Mouse (Mus musculus): ENCODE data around the gene Gars. TPM values are rescaled to one million over a fixed set of nuclear protein-coding genes. Genes with fewer than 3 reads are reported as not detected.

The Gars gene
- polyA plus RNA-seq, 1 experiment from 2014 or later = 220 TPM

GRCm38 (mm10) chr6:55081379-55081778 is 43.6 kb downstream of the Gars start:
- no peak overlapping the region for H3K4me3 ChIP-seq
- no peaks in the 10 kb centered on the region for H3K27me3 ChIP-seq (ENCODE audit: insufficient read depth, poor library complexity, severe bottlenecking)
- no peaks in the 10 kb centered on the region for H3K9me3 ChIP-seq
- no peak overlapping the region for H3K27ac ChIP-seq
- no peak for DNase-seq (ENCODE audit: low spot score)
- peaks cover 4% of the 10 kb centered on the region; the same call in 1 of the 2 replicates for H3K4me1 ChIP-seq
- H3K36me3 ChIP-seq = peaks cover 48% of the 10 kb centered on the region
- WGBS = 89% methylated on average over 3 of the region's 3 CpGs

GRCm38 (mm10) chr6:55082261-55083051 is 44.6 kb downstream of the Gars start:
- Histone ChIP-seq H3K4me1 (peaks cover 4% of the 10 kb centered on the region; the same call in 1 of the 2 replicates), H3K27me3 (ENCODE audit: insufficient read depth, poor library complexity, severe bottlenecking) (no peaks in the 10 kb centered on the region), H3K9me3 (no peaks in the 10 kb centered on the region), H3K4me3 (no peak overlapping the region), H3K36me3 (peaks cover 38% of the 10 kb centered on the region), H3K27ac (no peak overlapping the region)
- 69% methylated on average over 7 of the region's 7 CpGs for WGBS
- no peak for DNase-seq (ENCODE audit: low spot score)

- no peak for DNase-seq (ENCODE audit: low spot score)
- H3K4me1 ChIP-seq = peaks cover 4% of the 10 kb centered on the region; the same call in 1 of the 2 replicates
- no peak overlapping the region for H3K27ac ChIP-seq
- 31% methylated on average over 4 of the region's 4 CpGs for WGBS
- H3K9me3 ChIP-seq = no peaks in the 10 kb centered on the region
- H3K27me3 ChIP-seq (ENCODE audit: insufficient read depth, poor library complexity, severe bottlenecking) = peaks cover 13% of the 10 kb centered on the region; the same call in 1 of the 2 replicates
- no peaks in the 10 kb centered on the region for H3K36me3 ChIP-seq
- H3K4me3 ChIP-seq = no peak overlapping the region
Observed at GRCm38 (mm10) chr6:55087355-55087754, 49.5 kb downstream of the Gars start.

GRCm38 (mm10) chr6:55090639-55091038 is 52.8 kb downstream of the Gars start:
- Histone ChIP-seq H3K27me3 (ENCODE audit: insufficient read depth, poor library complexity, severe bottlenecking) (peaks cover 22% of the 10 kb centered on the region; the same call in 1 of the 2 replicates), H3K4me3 (no peak overlapping the region), H3K27ac (no peak overlapping the region), H3K36me3 (no peaks in the 10 kb centered on the region), H3K4me1 (no peaks in the 10 kb centered on the region), H3K9me3 (no peaks in the 10 kb centered on the region)
- WGBS = 38% methylated on average over 4 of the region's 4 CpGs
- DNase-seq (ENCODE audit: low spot score) = no peak

- Histone ChIP-seq H3K4me1 (no peaks in the 10 kb centered on the region), H3K9me3 (no peaks in the 10 kb centered on the region), H3K36me3 (no peaks in the 10 kb centered on the region), H3K27me3 (ENCODE audit: insufficient read depth, poor library complexity, severe bottlenecking) (peaks cover 25% of the 10 kb centered on the region; the same call in 1 of the 2 replicates), H3K4me3 (no peak overlapping the region), H3K27ac (no peak overlapping the region)
- WGBS = 94% methylated on average over 9 of the region's 9 CpGs
- no peak for DNase-seq (ENCODE audit: low spot score)
Observed at GRCm38 (mm10) chr6:55091396-55091795, 53.6 kb downstream of the Gars start.

GRCm38 (mm10) chr6:55093431-55094146 is 55.8 kb downstream of the Gars start:
- H3K27ac ChIP-seq = no peak overlapping the region
- 74% methylated on average over 6 of the region's 6 CpGs for WGBS
- H3K36me3 ChIP-seq = no peaks in the 10 kb centered on the region
- no peaks in the 10 kb centered on the region for H3K9me3 ChIP-seq
- H3K27me3 ChIP-seq (ENCODE audit: insufficient read depth, poor library complexity, severe bottlenecking) = peaks cover 25% of the 10 kb centered on the region; the same call in 1 of the 2 replicates
- DNase-seq (ENCODE audit: low spot score) = no peak
- no peaks in the 10 kb centered on the region for H3K4me1 ChIP-seq
- H3K4me3 ChIP-seq = no peak overlapping the region

- 67% methylated on average over 5 of the region's 5 CpGs for WGBS
- Histone ChIP-seq H3K4me1 (peaks cover 5% of the 10 kb centered on the region; the same call in 1 of the 2 replicates), H3K27ac (no peak overlapping the region), H3K9me3 (no peaks in the 10 kb centered on the region), H3K36me3 (no peaks in the 10 kb centered on the region), H3K27me3 (ENCODE audit: insufficient read depth, poor library complexity, severe bottlenecking) (peaks cover 12% of the 10 kb centered on the region; the same call in 1 of the 2 replicates), H3K4me3 (no peak overlapping the region)
- no peak for DNase-seq (ENCODE audit: low spot score)
Observed at GRCm38 (mm10) chr6:55098030-55098429, 60.2 kb downstream of the Gars start.

- Histone ChIP-seq H3K27me3 (ENCODE audit: insufficient read depth, poor library complexity, severe bottlenecking) (peaks cover 11% of the 10 kb centered on the region; the same call in 1 of the 2 replicates), H3K4me3 (no peak overlapping the region), H3K36me3 (no peaks in the 10 kb centered on the region), H3K9me3 (no peaks in the 10 kb centered on the region), H3K27ac (no peak overlapping the region), H3K4me1 (peaks cover 5% of the 10 kb centered on the region; the same call in 1 of the 2 replicates)
- 75% methylated on average over 5 of the region's 5 CpGs for WGBS
- no peak for DNase-seq (ENCODE audit: low spot score)
Observed at GRCm38 (mm10) chr6:55098603-55099002, 60.8 kb downstream of the Gars start.

- H3K27me3 ChIP-seq (ENCODE audit: insufficient read depth, poor library complexity, severe bottlenecking) = peaks cover 35% of the 10 kb centered on the region
- no peaks in the 10 kb centered on the region for H3K9me3 ChIP-seq
- no peaks in the 10 kb centered on the region for H3K36me3 ChIP-seq
- H3K27ac ChIP-seq = no peak overlapping the region
- H3K4me1 ChIP-seq = no peaks in the 10 kb centered on the region
- peak; percentile 84 for DNase-seq (ENCODE audit: low spot score)
- H3K4me3 ChIP-seq = no peak overlapping the region
- WGBS = 14% methylated on average over 7 of the region's 7 CpGs
Observed at GRCm38 (mm10) chr6:55108358-55108757, 70.6 kb downstream of the Gars start.

GRCm38 (mm10) chr6:55117325-55118109 is 79.7 kb downstream of the Gars start:
- peak overlapping the region; percentile 2; the same call in 1 of the 2 replicates for H3K27ac ChIP-seq
- peaks cover 93% of the 10 kb centered on the region for H3K27me3 ChIP-seq (ENCODE audit: insufficient read depth, poor library complexity, severe bottlenecking)
- H3K4me3 ChIP-seq = peak overlapping the region; percentile 70
- DNase-seq (ENCODE audit: low spot score) = no peak
- H3K36me3 ChIP-seq = no peaks in the 10 kb centered on the region
- no peaks in the 10 kb centered on the region for H3K9me3 ChIP-seq
- peaks cover 12% of the 10 kb centered on the region for H3K4me1 ChIP-seq
- under 1% methylated on average over 68 of the region's 68 CpGs for WGBS

GRCm38 (mm10) chr6:55123056-55123455 is 85.2 kb downstream of the Gars start:
- H3K4me1 ChIP-seq = peaks cover 2% of the 10 kb centered on the region
- 25% methylated on average over 4 of the region's 4 CpGs for WGBS
- no peak for DNase-seq (ENCODE audit: low spot score)
- no peak overlapping the region for H3K4me3 ChIP-seq
- no peaks in the 10 kb centered on the region for H3K36me3 ChIP-seq
- H3K27ac ChIP-seq = no peak overlapping the region
- H3K9me3 ChIP-seq = no peaks in the 10 kb centered on the region
- H3K27me3 ChIP-seq (ENCODE audit: insufficient read depth, poor library complexity, severe bottlenecking) = peaks cover 65% of the 10 kb centered on the region

- Histone ChIP-seq H3K36me3 (no peaks in the 10 kb centered on the region), H3K4me3 (no peak overlapping the region), H3K27me3 (ENCODE audit: insufficient read depth, poor library complexity, severe bottlenecking) (peaks cover 30% of the 10 kb centered on the region), H3K9me3 (no peaks in the 10 kb centered on the region), H3K27ac (no peak overlapping the region), H3K4me1 (peaks cover 22% of the 10 kb centered on the region)
- no peak for DNase-seq (ENCODE audit: low spot score)
- 77% methylated on average over 5 of the region's 5 CpGs for WGBS
Observed at GRCm38 (mm10) chr6:55126576-55126975, 88.8 kb downstream of the Gars start.

All from heart, embryonic 10.5 days (tissue).